Mouse (Mus musculus): ENCODE data around the gene Pitpna. TPM values are rescaled to one million over a fixed set of nuclear protein-coding genes. Genes with fewer than 3 reads are reported as not detected.

The Pitpna gene
- total and polyA plus RNA-seq, 3 experiments: 57.2 to 99.1 (median 96.6) TPM

DNA sequence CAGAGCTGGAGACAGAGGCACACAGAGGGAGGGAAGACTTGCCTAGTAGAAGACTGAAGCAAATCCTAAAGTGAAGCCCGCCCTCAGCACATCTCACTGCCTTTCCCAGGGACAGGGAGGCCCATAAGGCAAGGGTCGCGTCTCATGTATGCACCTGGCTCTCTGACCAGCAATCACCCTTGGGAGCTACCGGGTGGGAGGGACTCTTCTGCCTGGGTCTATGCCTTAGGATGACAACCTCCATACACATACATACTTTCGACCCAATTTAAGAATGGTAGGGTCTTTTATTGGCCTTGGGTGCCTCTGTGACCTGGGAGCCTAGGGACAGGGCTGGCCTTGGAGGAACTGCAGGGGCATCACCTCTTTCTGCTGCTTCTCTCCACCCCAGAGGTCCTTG, 85.5 kb downstream of the Pitpna start:
- intact Hi-C loops (cut with DNase I): no loop called here
- Histone ChIP-seq H3K79me2 (replicated peaks; ENCODE audit: control insufficient read depth, insufficient read depth, low read length) (no peaks in the 10 kb centered on the region), H3K4me3 (no peak overlapping the region), H3K36me3 (ENCODE audit: control insufficient read depth, insufficient read depth, low read length) (no peaks in the 10 kb centered on the region), H3K27ac (no peak overlapping the region), H3K4me1 (ENCODE audit: control insufficient read depth, insufficient read depth, low read length) (no peaks in the 10 kb centered on the region), H3K27me3 (ENCODE audit: control insufficient read depth, insufficient read depth, low read length) (no peaks in the 10 kb centered on the region), H3K9ac (ENCODE audit: low read depth, low read length) (no peak overlapping the region)
- WGBS: 85% methylated on average over 5 of the region's 5 CpGs
- DNase-seq: no peak
- TF ChIP-seq POLR2A (IDR thresholded peaks at IDR 0.05; ENCODE audit: insufficient read depth, low read depth, low read length) (no peak), EP300 (IDR thresholded peaks at IDR 0.05; ENCODE audit: insufficient read depth, low read depth, low read length) (no peak), CTCF (IDR thresholded peaks at IDR 0.05) (no peak)

DNA sequence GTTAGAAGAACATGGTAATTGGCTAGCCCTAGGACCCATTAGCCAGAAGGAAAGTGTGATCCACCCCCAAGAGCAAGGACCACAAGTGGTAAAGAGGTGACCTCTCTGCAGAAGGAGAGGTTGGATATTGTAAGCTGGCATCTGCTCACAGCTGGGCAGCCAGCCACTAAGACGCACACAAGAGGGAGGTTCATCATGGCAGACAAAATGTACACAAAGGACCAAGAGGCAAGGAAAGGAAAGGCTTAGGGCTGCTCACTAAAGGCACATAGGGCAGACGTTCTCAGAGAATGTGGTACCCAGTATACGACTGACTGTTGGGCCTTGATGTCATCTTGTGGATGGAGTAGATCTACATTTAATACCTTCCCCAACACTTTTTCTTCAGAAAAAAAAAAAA, 87.0 kb downstream of the Pitpna start:
- intact Hi-C loops (cut with DNase I): no loop called here

DNA sequence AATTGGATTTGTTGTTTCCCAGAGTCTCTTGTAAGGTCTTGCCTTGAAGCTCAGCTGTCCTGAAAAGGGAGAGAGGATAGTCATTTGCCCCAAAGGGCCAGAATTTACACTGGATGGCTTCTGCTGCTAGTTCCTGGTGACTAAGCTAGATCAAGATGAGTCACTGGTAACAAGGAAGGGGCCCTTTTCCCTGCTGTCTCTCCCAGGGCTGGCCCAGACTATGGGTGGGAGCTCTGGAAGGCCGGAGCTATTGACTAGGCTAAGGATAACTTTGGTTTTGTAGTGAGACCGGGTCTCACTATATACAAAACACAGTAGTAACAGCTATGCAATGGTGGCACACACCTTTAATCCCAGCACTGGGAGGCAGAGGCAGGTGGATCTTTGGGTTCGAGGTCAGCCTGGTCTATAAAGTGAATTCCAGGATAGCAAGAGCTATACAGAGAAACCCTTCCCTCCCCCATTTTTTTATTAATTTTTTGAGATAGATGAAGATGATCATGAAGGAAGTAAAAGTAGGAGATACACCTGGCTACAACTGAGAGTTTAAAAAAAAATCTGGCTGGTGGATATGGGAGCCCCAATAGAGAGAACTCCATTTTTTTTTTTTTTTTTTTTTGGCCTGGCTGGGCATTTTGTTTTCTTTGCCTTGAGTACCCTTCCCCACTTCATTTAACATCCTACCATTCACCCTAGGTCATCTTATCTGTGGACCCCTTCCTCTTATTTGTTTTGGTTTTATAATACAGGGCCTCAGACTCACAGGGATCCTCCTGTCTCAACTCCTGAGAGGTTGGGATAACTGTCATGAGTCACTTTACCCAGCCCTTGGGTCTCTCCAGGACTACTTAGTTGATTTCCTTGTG, 90.2 kb downstream of the Pitpna start:
- WGBS: 77% methylated on average over 3 of the region's 3 CpGs
- Histone ChIP-seq H3K79me2 (replicated peaks; ENCODE audit: control insufficient read depth, insufficient read depth, low read length) (peaks cover 2% of the 10 kb centered on the region; the same call in 1 of the 2 replicates), H3K27me3 (ENCODE audit: control insufficient read depth, insufficient read depth, low read length) (no peaks in the 10 kb centered on the region), H3K9ac (ENCODE audit: low read depth, low read length) (peak overlapping the region; percentile 9), H3K4me1 (ENCODE audit: control insufficient read depth, insufficient read depth, low read length) (peaks cover 5% of the 10 kb centered on the region), H3K27ac (peak overlapping the region; percentile 79), H3K4me3 (peak overlapping the region; percentile 93), H3K36me3 (ENCODE audit: control insufficient read depth, insufficient read depth, low read length) (peaks cover 23% of the 10 kb centered on the region)
- intact Hi-C loops (cut with DNase I): loop anchor here (2.0 kb wide), 2 partner anchors 21 to 43 kb away; no protein-coding TSS in a partner anchor
- TF ChIP-seq EP300 (IDR thresholded peaks at IDR 0.05; ENCODE audit: insufficient read depth, low read depth, low read length) (no peak), POLR2A (IDR thresholded peaks at IDR 0.05; ENCODE audit: insufficient read depth, low read depth, low read length) (no peak), CTCF (IDR thresholded peaks at IDR 0.05) (no peak)
- DNase-seq: no peak

More for the DNA sequence above, 87.0 kb downstream of the Pitpna start:
- no peak overlapping the region for H3K9ac ChIP-seq (ENCODE audit: low read depth, low read length)
- H3K79me2 ChIP-seq (replicated peaks; ENCODE audit: control insufficient read depth, insufficient read depth, low read length): no peaks in the 10 kb centered on the region
- no peaks in the 10 kb centered on the region for H3K27me3 ChIP-seq (ENCODE audit: control insufficient read depth, insufficient read depth, low read length)
- 72% methylated on average over 3 of the region's 3 CpGs for WGBS
- no peaks in the 10 kb centered on the region for H3K36me3 ChIP-seq (ENCODE audit: control insufficient read depth, insufficient read depth, low read length)
- H3K4me1 ChIP-seq (ENCODE audit: control insufficient read depth, insufficient read depth, low read length): no peaks in the 10 kb centered on the region
- no peak for DNase-seq
- no peak overlapping the region for H3K4me3 ChIP-seq
- no peak overlapping the region for H3K27ac ChIP-seq
- peak; percentile 47; the same call in 1 of the 2 replicates for TF ChIP-seq POLR2A (IDR thresholded peaks at IDR 0.05; ENCODE audit: insufficient read depth, low read depth, low read length)
- no peak for TF ChIP-seq CTCF (IDR thresholded peaks at IDR 0.05)
- TF ChIP-seq EP300 (IDR thresholded peaks at IDR 0.05; ENCODE audit: insufficient read depth, low read depth, low read length): 0 out of 2 replicates have a peak, but pooled peaks have one; percentile 18

Small RNA genes lying within 50 kb of the gene (microRNA-seq; reads per million reads assigned to microRNA genes)
- gene Mir3971: 0 reads per million in 2 experiments

Other genes starting within 250 kb of the Pitpna start
- gene Rpa1, start 239.8 kb upstream of the Pitpna start, total RNA-seq (2021): 10 to 100 TPM; 54.8 to 60.7 TPM
- 16.8 and 24.8 TPM in 2 replicates for gene Rpa1, start 239.8 kb upstream of the Pitpna start, polyA plus RNA-seq (2012; rRNA removed)
- gene Smyd4, start 239.7 kb upstream of the Pitpna start, total RNA-seq (2021): 1 to 10 TPM; 5.7 to 6.4 TPM
- 3.2 and 3.9 TPM in 2 replicates for gene Smyd4, start 239.7 kb upstream of the Pitpna start, polyA plus RNA-seq (2012; rRNA removed)
- 10 to 100 TPM; 17.4 to 28.5 TPM for gene Serpinf1, start 165.4 kb upstream of the Pitpna start, total RNA-seq (2021)
- gene Serpinf1, start 165.4 kb upstream of the Pitpna start, polyA plus RNA-seq (2012; rRNA removed): 84.5 and 96.1 TPM in 2 replicates
- gene Serpinf2, start 148.5 kb upstream of the Pitpna start, total RNA-seq (2021): not detected
- 0.18 and 0.61 TPM in 2 replicates for gene Serpinf2, start 148.5 kb upstream of the Pitpna start, polyA plus RNA-seq (2012; rRNA removed)
- 1 to 10 TPM; 7.0 to 8.3 TPM for gene Wdr81, start 133.4 kb upstream of the Pitpna start, total RNA-seq (2021)
- gene Wdr81, start 133.4 kb upstream of the Pitpna start, polyA plus RNA-seq (2012; rRNA removed): 6.6 and 9.6 TPM in 2 replicates
- 1 to 10 TPM; 3.7 to 4.6 TPM for gene Tlcd2, start 126.4 kb upstream of the Pitpna start, total RNA-seq (2021)
- gene Tlcd2, start 126.4 kb upstream of the Pitpna start, polyA plus RNA-seq (2012; rRNA removed): 10.3 and 14.3 TPM in 2 replicates
- gene Prpf8, start 101.3 kb upstream of the Pitpna start, total RNA-seq (2021): 10 to 100 TPM; 84.4 to 93.2 TPM
- 49.0 and 86.5 TPM in 2 replicates for gene Prpf8, start 101.3 kb upstream of the Pitpna start, polyA plus RNA-seq (2012; rRNA removed)
- 10 to 100 TPM; 40.5 to 48.8 TPM for gene Rilp, start 78.0 kb upstream of the Pitpna start, total RNA-seq (2021)
- 39.2 and 62.0 TPM in 2 replicates for gene Rilp, start 78.0 kb upstream of the Pitpna start, polyA plus RNA-seq (2012; rRNA removed)
- gene Scarf1, start 74.6 kb upstream of the Pitpna start, total RNA-seq (2021): 1 to 10 TPM; 7.6 to 8.5 TPM
- gene Scarf1, start 74.6 kb upstream of the Pitpna start, polyA plus RNA-seq (2012; rRNA removed): 18.1 and 21.6 TPM in 2 replicates
- gene Slc43a2, start 56.4 kb upstream of the Pitpna start, total RNA-seq (2021): 10 to 100 TPM; 13.7 to 14.6 TPM
- 13.1 and 13.6 TPM in 2 replicates for gene Slc43a2, start 56.4 kb upstream of the Pitpna start, polyA plus RNA-seq (2012; rRNA removed)
- gene Inpp5k, start 42.9 kb downstream of the Pitpna start, total RNA-seq (2021): 10 to 100 TPM; 24.5 to 30.2 TPM
- 42.8 and 59.8 TPM in 2 replicates for gene Inpp5k, start 42.9 kb downstream of the Pitpna start, polyA plus RNA-seq (2012; rRNA removed)
- gene Myo1c, start 62.4 kb downstream of the Pitpna start, total RNA-seq (2021): 100 to 1,000 TPM in 1 of 2 experiments, 10 to 100 TPM in 1; 96.9 to 105 TPM
- gene Myo1c, start 62.4 kb downstream of the Pitpna start, polyA plus RNA-seq (2012; rRNA removed): 68.7 and 94.7 TPM in 2 replicates
- gene Crk, start 91.2 kb downstream of the Pitpna start, total RNA-seq (2021): 10 to 100 TPM; 82.9 to 90.3 TPM
- gene Crk, start 91.2 kb downstream of the Pitpna start, polyA plus RNA-seq (2012; rRNA removed): 27.6 and 64.4 TPM in 2 replicates
- gene Ywhae, start 144.8 kb downstream of the Pitpna start, total RNA-seq (2021): 100 to 1,000 TPM; 503 to 554 TPM
- 206 and 352 TPM in 2 replicates for gene Ywhae, start 144.8 kb downstream of the Pitpna start, polyA plus RNA-seq (2012; rRNA removed)
- gene Doc2b, start 208.0 kb downstream of the Pitpna start, total RNA-seq (2021): under 1 TPM; 0.52 to 0.61 TPM
- gene Doc2b, start 208.0 kb downstream of the Pitpna start, polyA plus RNA-seq (2012; rRNA removed): 0.14 and 0.41 TPM in 2 replicates

Measured in heart, adult 2 months (tissue).